Mouse (Mus musculus): ENCODE data around the gene Ugt2b38.

GRCm38 (mm10) chr5:87380234-87380633, 43.8 kb downstream of the Ugt2b38 start:
- no peak for TF ChIP-seq CTCF (IDR thresholded peaks at IDR 0.05)
- TF ChIP-seq EP300 (IDR thresholded peaks at IDR 0.05): no peak
